Mouse (Mus musculus): ENCODE results near the gene Chrna4. TPM values are rescaled to one million over a fixed set of nuclear protein-coding genes. Genes with fewer than 3 reads are reported as not detected.

The Chrna4 gene
- polyA plus RNA-seq, 2 experiments = 0.50 to 0.71 TPM

GRCm38 (mm10) chr2:180986449-180986848, 56.9 kb downstream of the Chrna4 start, which contains the start of gene Col20a1:
Gene Col20a1, plus strand, starts transcription at chr2:180986535.
- Histone ChIP-seq H3K9me3 (ENCODE audit: control insufficient read depth, low read length) (no peaks in the 10 kb centered on the region), H3K4me1 (replicated peaks; ENCODE audit: control insufficient read depth in 2 of 2, insufficient read depth in 2 of 2, low read length in 1 of 2) (no peaks in the 10 kb centered on the region), H3K9ac (replicated peaks) (no peak within 1 kb of the TSS), H3K36me3 (replicated peaks; ENCODE audit: control insufficient read depth, insufficient read depth, low read depth) (peaks cover 3% of the 10 kb centered on the region; the same call in 1 of the 2 replicates), H3K27ac (no peak within 1 kb of the TSS), H3K27me3 (ENCODE audit: control insufficient read depth, insufficient read depth, low read length) (no peaks in the 10 kb centered on the region), H3K4me3 (ENCODE audit: insufficient read depth in 1 of 2, low read depth in 2 of 2, low read length in 2 of 2) (no peak within 1 kb of the TSS), H3K4me2 (ENCODE audit: low read depth) (no peak within 1 kb of the TSS)
- ATAC-seq (ENCODE audit: insufficient read depth) (no peak), DNase-seq (ENCODE audit: low read depth in 3 of 3, low spot score in 3 of 3) (no peak)
- 50% methylated on average over 2 of the region's 2 CpGs for WGBS (ENCODE audit: insufficient replicate concordance)
- TF ChIP-seq CTCF (IDR thresholded peaks at IDR 0.05; ENCODE audit: low read depth) (no peak), EP300 (IDR thresholded peaks at IDR 0.05; ENCODE audit: low read depth) (no peak)

GRCm38 (mm10) chr2:180985635-180986034, 57.7 kb downstream of the Chrna4 start:
- WGBS (ENCODE audit: insufficient replicate concordance) = 63% methylated on average over 2 of the region's 2 CpGs
- TF ChIP-seq CTCF (IDR thresholded peaks at IDR 0.05; ENCODE audit: low read depth) (no peak), EP300 (IDR thresholded peaks at IDR 0.05; ENCODE audit: low read depth) (no peak)
- Histone ChIP-seq H3K27ac (no peak overlapping the region), H3K9me3 (ENCODE audit: control insufficient read depth, low read length) (no peaks in the 10 kb centered on the region), H3K27me3 (ENCODE audit: control insufficient read depth, insufficient read depth, low read length) (no peaks in the 10 kb centered on the region), H3K4me1 (replicated peaks; ENCODE audit: control insufficient read depth in 2 of 2, insufficient read depth in 2 of 2, low read length in 1 of 2) (no peaks in the 10 kb centered on the region), H3K4me3 (ENCODE audit: insufficient read depth in 1 of 2, low read depth in 2 of 2, low read length in 2 of 2) (no peak overlapping the region), H3K36me3 (replicated peaks; ENCODE audit: control insufficient read depth, insufficient read depth, low read depth) (peaks cover 7% of the 10 kb centered on the region; the same call in 1 of the 2 replicates), H3K4me2 (ENCODE audit: low read depth) (no peak overlapping the region), H3K9ac (replicated peaks) (no peak overlapping the region)
- ATAC-seq (ENCODE audit: insufficient read depth) (no peak), DNase-seq (ENCODE audit: low read depth in 3 of 3, low spot score in 3 of 3) (no peak)

GRCm38 (mm10) chr2:180981133-180981532, 62.2 kb downstream of the Chrna4 start:
- Histone ChIP-seq H3K36me3 (replicated peaks; ENCODE audit: control insufficient read depth, insufficient read depth, low read depth) (peaks cover 34% of the 10 kb centered on the region), H3K4me1 (replicated peaks; ENCODE audit: control insufficient read depth in 2 of 2, insufficient read depth in 2 of 2, low read length in 1 of 2) (no peaks in the 10 kb centered on the region), H3K9me3 (ENCODE audit: control insufficient read depth, low read length) (no peaks in the 10 kb centered on the region), H3K4me2 (ENCODE audit: low read depth) (no peak overlapping the region), H3K9ac (replicated peaks) (no peak overlapping the region), H3K4me3 (ENCODE audit: insufficient read depth in 1 of 2, low read depth in 2 of 2, low read length in 2 of 2) (no peak overlapping the region), H3K27me3 (ENCODE audit: control insufficient read depth, insufficient read depth, low read length) (no peaks in the 10 kb centered on the region), H3K27ac (no peak overlapping the region)
- TF ChIP-seq EP300 (IDR thresholded peaks at IDR 0.05; ENCODE audit: low read depth) (no peak), CTCF (IDR thresholded peaks at IDR 0.05; ENCODE audit: low read depth) (no peak)
- WGBS (ENCODE audit: insufficient replicate concordance) = 77% methylated on average over 6 of the region's 6 CpGs
- DNase-seq (ENCODE audit: low read depth in 3 of 3, low spot score in 3 of 3) = no peak
- no peak for ATAC-seq (ENCODE audit: insufficient read depth)

Other genes with a start within 250 kb of the Chrna4 start
- 13.3 and 18.5 TPM in 2 replicates for gene Ythdf1, start 122.6 kb downstream of the Chrna4 start, polyA plus RNA-seq (2012; rRNA removed)
- gene Ythdf1, start 122.6 kb downstream of the Chrna4 start, polyA plus RNA-seq (2014; fragmentation: Nextera tagmentation; extraction: Ambion mirVana) = 22.7 and 23.2 TPM in 2 replicates
- not detected in 2 replicates for gene Birc7, start 114.5 kb downstream of the Chrna4 start, polyA plus RNA-seq (2012; rRNA removed)
- not detected in 2 replicates for gene Birc7, start 114.5 kb downstream of the Chrna4 start, polyA plus RNA-seq (2014; fragmentation: Nextera tagmentation; extraction: Ambion mirVana)
- gene Nkain4, start 88.8 kb downstream of the Chrna4 start, polyA plus RNA-seq (2012; rRNA removed) = 1.0 and 1.1 TPM in 2 replicates
- gene Nkain4, start 88.8 kb downstream of the Chrna4 start, polyA plus RNA-seq (2014; fragmentation: Nextera tagmentation; extraction: Ambion mirVana) = 1.3 and 1.5 TPM in 2 replicates
- 14.4 and 20.6 TPM in 2 replicates for gene Arfgap1, start 76.3 kb downstream of the Chrna4 start, polyA plus RNA-seq (2012; rRNA removed)
- gene Arfgap1, start 76.3 kb downstream of the Chrna4 start, polyA plus RNA-seq (2014; fragmentation: Nextera tagmentation; extraction: Ambion mirVana) = 16.6 and 18.8 TPM in 2 replicates
- 0.11 and 0.20 TPM in 2 replicates for gene Col20a1, start 57.0 kb downstream of the Chrna4 start, polyA plus RNA-seq (2012; rRNA removed)
- gene Col20a1, start 57.0 kb downstream of the Chrna4 start, polyA plus RNA-seq (2014; fragmentation: Nextera tagmentation; extraction: Ambion mirVana) = 0.04 TPM in 1 of 2 replicates, not detected in the other
- gene Kcnq2, start 91.8 kb upstream of the Chrna4 start, polyA plus RNA-seq (2012; rRNA removed) = 0.06 and 0.16 TPM in 2 replicates
- gene Kcnq2, start 91.8 kb upstream of the Chrna4 start, polyA plus RNA-seq (2014; fragmentation: Nextera tagmentation; extraction: Ambion mirVana) = 0.06 and 0.08 TPM in 2 replicates
- gene Eef1a2, start 113.5 kb upstream of the Chrna4 start, polyA plus RNA-seq (2012; rRNA removed) = 0.06 TPM in 1 of 2 replicates, not detected in the other
- not detected in 2 replicates for gene Eef1a2, start 113.5 kb upstream of the Chrna4 start, polyA plus RNA-seq (2014; fragmentation: Nextera tagmentation; extraction: Ambion mirVana)
- gene Ppdpf, start 143.7 kb upstream of the Chrna4 start, polyA plus RNA-seq (2012; rRNA removed) = 44.6 and 63.1 TPM in 2 replicates
- 115 TPM in 2 replicates for gene Ppdpf, start 143.7 kb upstream of the Chrna4 start, polyA plus RNA-seq (2014; fragmentation: Nextera tagmentation; extraction: Ambion mirVana)
- 0.05 and 0.06 TPM in 2 replicates for gene Ptk6, start 159.2 kb upstream of the Chrna4 start, polyA plus RNA-seq (2012; rRNA removed)
- 0.05 TPM in 1 of 2 replicates, not detected in the other for gene Ptk6, start 159.2 kb upstream of the Chrna4 start, polyA plus RNA-seq (2014; fragmentation: Nextera tagmentation; extraction: Ambion mirVana)
- gene Srms, start 169.6 kb upstream of the Chrna4 start, polyA plus RNA-seq (2012; rRNA removed) = 0.15 and 0.19 TPM in 2 replicates
- 0.22 and 0.39 TPM in 2 replicates for gene Srms, start 169.6 kb upstream of the Chrna4 start, polyA plus RNA-seq (2014; fragmentation: Nextera tagmentation; extraction: Ambion mirVana)
- 0.22 and 0.25 TPM in 2 replicates for gene Fndc11, start 176.5 kb upstream of the Chrna4 start, polyA plus RNA-seq (2012; rRNA removed)
- 0.14 and 0.24 TPM in 2 replicates for gene Fndc11, start 176.5 kb upstream of the Chrna4 start, polyA plus RNA-seq (2014; fragmentation: Nextera tagmentation; extraction: Ambion mirVana)
- gene Helz2, start 198.5 kb upstream of the Chrna4 start, polyA plus RNA-seq (2012; rRNA removed) = 4.2 and 4.6 TPM in 2 replicates
- gene Helz2, start 198.5 kb upstream of the Chrna4 start, polyA plus RNA-seq (2014; fragmentation: Nextera tagmentation; extraction: Ambion mirVana) = 1.6 and 2.0 TPM in 2 replicates
- gene Gmeb2, start 244.5 kb upstream of the Chrna4 start, polyA plus RNA-seq (2012; rRNA removed) = 11.0 and 12.2 TPM in 2 replicates
- gene Gmeb2, start 244.5 kb upstream of the Chrna4 start, polyA plus RNA-seq (2014; fragmentation: Nextera tagmentation; extraction: Ambion mirVana) = 7.6 and 10.3 TPM in 2 replicates

Measured in liver, embryonic 14.5 days (tissue).